ENCODE assay signal across 8 mouse cellular contexts in genomic region chr6:82997511-82998102, GRCm38 (mm10). TPM values are rescaled to one million over a fixed set of nuclear protein-coding genes. Genes with fewer than 3 reads are reported as not detected.
DNase-seq lines count a peak whose midpoint lies in the region; ATAC-seq lines count a peak whose summit lies in the region.

No protein-coding gene starts in this region.

- WGBS in liver, embryonic 11.5 days, result 32% methylated on average over 7 of the region's 7 CpGs
- WGBS in stomach, embryonic 16.5 days, result 48% methylated on average over 7 of the region's 7 CpGs
- 73% methylated on average over 7 of the region's 7 CpGs for WGBS in hindbrain, embryonic 10.5 days

- peak overlapping the region; percentile 55 for H3K9ac ChIP-seq in liver, embryonic 11.5 days (ENCODE audit: low read depth, low read length)
- H3K9ac ChIP-seq in stomach, embryonic 16.5 days (ENCODE audit: low read length), result no peak overlapping the region

- H3K36me3 ChIP-seq in liver, embryonic 11.5 days (ENCODE audit: control insufficient read depth, insufficient read depth, low read length), result no peaks in the 10 kb centered on the region
- H3K36me3 ChIP-seq in stomach, embryonic 16.5 days (ENCODE audit: control insufficient read depth, insufficient read depth, low read length), result no peaks in the 10 kb centered on the region
- H3K36me3 ChIP-seq in hindbrain, embryonic 10.5 days, result no peaks in the 10 kb centered on the region

- peak overlapping the region; percentile 88 for H3K27ac ChIP-seq in liver, embryonic 11.5 days (ENCODE audit: low read depth, low read length)
- peak overlapping the region; percentile 56; the same call in 1 of the 2 replicates for H3K27ac ChIP-seq in stomach, embryonic 16.5 days (ENCODE audit: low read length)
- H3K27ac ChIP-seq in hindbrain, embryonic 10.5 days, result no peak overlapping the region

- DNase-seq in cerebellum, postnatal 14 days, result peak; percentile 7 to 11
- DNase-seq in cerebellum, postnatal 4 days (ENCODE audit: low spot score in 2 of 2), result no peak
- peak; percentile 31 for DNase-seq in 3134 (ENCODE audit: extremely low read depth, insufficient read length, low spot score)
- DNase-seq in embryo, embryonic 10.5 days (ENCODE audit: low spot score), result peak; percentile 25
- peak; percentile 35 to 47 for DNase-seq in heart, postnatal 14 days
- DNase-seq in liver, embryonic 11.5 days (ENCODE audit: low spot score), result peak; percentile 39
- DNase-seq in hindbrain, embryonic 10.5 days (ENCODE audit: low spot score), result no peak

- peaks cover 8% of the 10 kb centered on the region for H3K4me1 ChIP-seq in liver, embryonic 11.5 days (replicated peaks; ENCODE audit: control insufficient read depth, insufficient read depth, low read length)
- H3K4me1 ChIP-seq in stomach, embryonic 16.5 days (ENCODE audit: control insufficient read depth, insufficient read depth, low read length), result peaks cover 4% of the 10 kb centered on the region; the same call in 1 of the 2 replicates
- H3K4me1 ChIP-seq in hindbrain, embryonic 10.5 days (replicated peaks), result peaks cover 8% of the 10 kb centered on the region; the same call in 1 of the 2 replicates

- H3K4me2 ChIP-seq in liver, embryonic 11.5 days, result peak overlapping the region; percentile 55
- no peak overlapping the region for H3K4me2 ChIP-seq in stomach, embryonic 16.5 days (ENCODE audit: low read depth, low read length)

- no peaks in the 10 kb centered on the region for H3K27me3 ChIP-seq in liver, embryonic 11.5 days (replicated peaks; ENCODE audit: control insufficient read depth, insufficient read depth, low read length)
- H3K27me3 ChIP-seq in stomach, embryonic 16.5 days (ENCODE audit: control insufficient read depth, insufficient read depth, low read length), result no peaks in the 10 kb centered on the region
- peaks cover 24% of the 10 kb centered on the region for H3K27me3 ChIP-seq in hindbrain, embryonic 10.5 days (ENCODE audit: insufficient read depth, poor library complexity, severe bottlenecking)

- H3K9me3 ChIP-seq in liver, embryonic 11.5 days (ENCODE audit: control insufficient read depth, low read length), result no peaks in the 10 kb centered on the region
- no peaks in the 10 kb centered on the region for H3K9me3 ChIP-seq in stomach, embryonic 16.5 days (replicated peaks; ENCODE audit: control insufficient read depth, low read length)
- H3K9me3 ChIP-seq in hindbrain, embryonic 10.5 days, result no peaks in the 10 kb centered on the region

- peak overlapping the region; percentile 16; the same call in 1 of the 2 replicates for H3K4me3 ChIP-seq in liver, embryonic 11.5 days (ENCODE audit: low read depth, low read length)
- H3K4me3 ChIP-seq in stomach, embryonic 16.5 days (replicated peaks; ENCODE audit: low read length), result no peak overlapping the region
- no peak overlapping the region for H3K4me3 ChIP-seq in hindbrain, embryonic 10.5 days

- intact Hi-C loops in heart, postnatal 14 days (cut with DNase I), result loop anchor here (1.0 to 10.0 kb wide), 6 partner anchors 35 to 277 kb away; partner anchors contain the start of genes Aup1, Ccdc142, Dok1 and Gm42688

- no peak for ATAC-seq in liver, embryonic 11.5 days (replicated peaks; ENCODE audit: low FRiP score)
- ATAC-seq in stomach, embryonic 16.5 days (ENCODE audit: insufficient read depth, low FRiP score), result peak; percentile 27; the same call in 1 of the 2 replicates

RNA-seq across cellular contexts. Expression of gene Dok1, which starts 35.7 kb away (rescaled TPM):
- total RNA-seq in heart, postnatal 14 days (2021), result 1 to 10 TPM; 3.7 to 4.3 TPM
- polyA plus RNA-seq in liver, embryonic 11.5 days (2014; fragmentation: Nextera tagmentation; extraction: Ambion mirVana), result 12.6 and 17.2 TPM in 2 replicates
- polyA plus RNA-seq in stomach, embryonic 16.5 days (2015; fragmentation: Nextera tagmentation; extraction: Ambion mirVana), result 10.5 and 11.3 TPM in 2 replicates
- 7.7 and 8.6 TPM in 2 replicates for polyA plus RNA-seq in hindbrain, embryonic 10.5 days (2016; fragmentation: Nextera tagmentation; extraction: Ambion mirVana)

RNA-seq across cellular contexts. Expression of gene Loxl3, which starts 36.4 kb away (rescaled TPM):
- total RNA-seq in heart, postnatal 14 days (2021), result 1 to 10 TPM; 3.9 to 4.9 TPM
- polyA plus RNA-seq in liver, embryonic 11.5 days (2014; fragmentation: Nextera tagmentation; extraction: Ambion mirVana), result 5.0 and 6.2 TPM in 2 replicates
- 19.4 and 19.5 TPM in 2 replicates for polyA plus RNA-seq in stomach, embryonic 16.5 days (2015; fragmentation: Nextera tagmentation; extraction: Ambion mirVana)
- 10.5 and 10.7 TPM in 2 replicates for polyA plus RNA-seq in hindbrain, embryonic 10.5 days (2016; fragmentation: Nextera tagmentation; extraction: Ambion mirVana)

RNA-seq across cellular contexts. Expression of gene M1ap, which starts 50.9 kb away (rescaled TPM):
- under 1 TPM in 1 of 2 experiments, not detected in 1; 0.14 TPM for total RNA-seq in heart, postnatal 14 days (2021)
- polyA plus RNA-seq in liver, embryonic 11.5 days (2014; fragmentation: Nextera tagmentation; extraction: Ambion mirVana), result 6.8 and 8.2 TPM in 2 replicates
- polyA plus RNA-seq in stomach, embryonic 16.5 days (2015; fragmentation: Nextera tagmentation; extraction: Ambion mirVana), result 0.26 and 1.0 TPM in 2 replicates
- polyA plus RNA-seq in hindbrain, embryonic 10.5 days (2016; fragmentation: Nextera tagmentation; extraction: Ambion mirVana), result 0.22 and 0.42 TPM in 2 replicates

RNA-seq across cellular contexts. Expression of gene Aup1, which starts 56.7 kb away (rescaled TPM):
- 10 to 100 TPM; 82.7 to 85.5 TPM for total RNA-seq in heart, postnatal 14 days (2021)
- 220 and 230 TPM in 2 replicates for polyA plus RNA-seq in liver, embryonic 11.5 days (2014; fragmentation: Nextera tagmentation; extraction: Ambion mirVana)
- polyA plus RNA-seq in stomach, embryonic 16.5 days (2015; fragmentation: Nextera tagmentation; extraction: Ambion mirVana), result 228 and 235 TPM in 2 replicates
- polyA plus RNA-seq in hindbrain, embryonic 10.5 days (2016; fragmentation: Nextera tagmentation; extraction: Ambion mirVana), result 169 and 179 TPM in 2 replicates

RNA-seq across cellular contexts. Expression of gene Htra2, which starts 57.5 kb away (rescaled TPM):
- 10 to 100 TPM; 30.2 to 34.6 TPM for total RNA-seq in heart, postnatal 14 days (2021)
- polyA plus RNA-seq in liver, embryonic 11.5 days (2014; fragmentation: Nextera tagmentation; extraction: Ambion mirVana), result 102 and 103 TPM in 2 replicates
- polyA plus RNA-seq in stomach, embryonic 16.5 days (2015; fragmentation: Nextera tagmentation; extraction: Ambion mirVana), result 66.5 and 72.3 TPM in 2 replicates
- polyA plus RNA-seq in hindbrain, embryonic 10.5 days (2016; fragmentation: Nextera tagmentation; extraction: Ambion mirVana), result 70.9 and 82.5 TPM in 2 replicates

Comparison
In these comparisons a context has a peak if more than half of its experiments do, and no peak if none do; other contexts are left out.
1. DNase-seq: peak in cerebellum, postnatal 14 days (2 of 2), 3134 (single experiment), embryo, embryonic 10.5 days (single experiment), heart, postnatal 14 days (2 of 2) and liver, embryonic 11.5 days (single experiment); none in cerebellum, postnatal 4 days (0 of 2) and hindbrain, embryonic 10.5 days (single experiment).